Mouse (Mus musculus) thymus, postnatal 0 days (tissue): ENCODE results near the gene Pigv. TPM values are rescaled to one million over a fixed set of nuclear protein-coding genes. Genes with fewer than 3 reads are reported as not detected.

ENCODE experiments used
- DNase-seq: peaks from one replicate; pipeline ENCODE4 v3.0.0-alpha.2; 2015; ENCODE audit warnings: low spot score
- polyA plus RNA-seq: library from polyadenylated mRNA; unstranded; fragments of >200 nt; fragmentation: Nextera tagmentation; extraction: Ambion mirVana; gene quantifications from 2 replicates; pipeline ENCODE4 v1.2.1, GENCODE M21; 2015

Pigv gene
- polyA plus RNA-seq: 18.6 and 19.4 TPM in 2 replicates

- peak; percentile 92 for DNase-seq
Observed at GRCm38 (mm10) chr4:133671881-133672844, at the start of gene Pigv. Gene Pigv, minus strand, starts transcription at chr4:133672647.

- DNase-seq: no peak
Observed at GRCm38 (mm10) chr4:133719791-133720190, 47.3 kb upstream of the Pigv start.

DNA sequence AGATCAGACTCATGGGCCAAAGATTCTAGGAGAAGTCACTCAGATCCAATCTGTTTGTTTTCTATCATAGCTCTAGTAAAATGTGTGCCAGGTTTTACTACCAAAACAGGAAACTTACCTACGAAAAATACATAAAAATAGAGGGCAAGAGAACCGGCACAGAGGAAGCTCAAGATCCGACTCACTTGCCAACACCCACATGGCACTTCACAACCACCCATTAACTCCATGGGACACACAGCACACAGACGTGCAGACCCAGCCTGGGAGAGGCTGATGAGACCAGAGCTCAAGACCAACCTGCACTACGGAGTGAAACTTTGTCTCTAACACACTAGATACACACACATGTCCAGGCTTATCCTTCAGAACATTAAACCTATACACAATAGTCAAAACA, 40.3 kb upstream of the Pigv start:
- DNase-seq: no peak

DNA sequence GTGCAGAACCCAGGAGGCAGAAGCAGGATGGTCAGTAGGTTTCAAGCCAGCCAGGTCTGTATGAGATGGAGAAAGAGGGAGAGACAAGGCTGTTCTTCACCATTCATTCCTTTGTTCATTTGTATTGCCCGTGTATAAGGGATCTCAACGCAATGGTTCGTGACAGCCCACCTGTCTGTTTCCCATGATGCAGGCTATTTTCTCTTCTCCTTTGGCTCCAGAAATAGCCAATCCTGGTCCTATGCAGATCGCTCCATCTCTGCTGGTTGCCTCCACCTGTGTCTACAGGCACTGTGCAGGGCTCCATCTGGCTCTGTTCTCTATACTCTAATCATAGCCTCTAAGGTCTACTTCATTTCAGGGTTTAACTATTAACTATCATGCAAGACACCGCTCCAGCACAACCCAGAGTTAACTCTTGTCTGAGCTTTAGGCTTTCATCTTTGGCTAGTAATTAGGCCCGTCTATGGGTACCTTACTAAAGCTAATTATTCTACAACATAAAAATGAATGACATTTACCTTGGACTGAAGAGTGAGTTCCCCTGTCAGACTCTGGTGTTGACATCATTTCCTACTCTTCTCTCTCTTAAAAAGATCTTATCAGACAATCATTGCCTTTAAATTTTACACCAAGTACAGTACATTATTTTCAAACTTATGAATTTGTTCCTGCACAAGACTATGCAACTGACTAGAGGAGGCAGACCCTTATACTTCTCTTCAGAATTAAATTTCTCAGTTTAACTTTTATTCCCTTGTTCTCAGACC, 39.0 kb upstream of the Pigv start:
- no peak for DNase-seq

- no peak for DNase-seq
Observed at GRCm38 (mm10) chr4:133709395-133709794, 36.9 kb upstream of the Pigv start.

GRCm38 (mm10) chr4:133707464-133707863, 35.0 kb upstream of the Pigv start:
- DNase-seq: peak; percentile 12

DNA sequence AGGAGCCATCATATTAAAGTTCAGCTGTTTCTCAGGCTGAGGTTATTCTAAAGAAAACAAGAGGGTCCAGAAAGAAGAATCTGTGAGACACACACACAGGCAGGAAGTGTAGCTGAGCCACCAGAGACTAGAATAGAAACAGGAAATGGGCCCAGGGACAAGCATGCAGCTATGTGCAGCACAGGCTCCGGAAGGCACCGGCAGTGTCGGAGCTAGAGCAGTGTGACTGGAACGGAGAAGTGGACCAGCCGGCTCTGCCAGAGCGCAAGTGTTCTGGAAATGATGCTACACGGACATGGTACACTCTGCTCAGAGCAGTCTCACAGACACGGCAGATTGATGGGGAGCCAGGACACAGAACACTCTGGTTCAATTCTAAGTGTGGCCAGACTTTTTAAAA, 34.5 kb upstream of the Pigv start:
- DNase-seq: peak; percentile 87

DNA sequence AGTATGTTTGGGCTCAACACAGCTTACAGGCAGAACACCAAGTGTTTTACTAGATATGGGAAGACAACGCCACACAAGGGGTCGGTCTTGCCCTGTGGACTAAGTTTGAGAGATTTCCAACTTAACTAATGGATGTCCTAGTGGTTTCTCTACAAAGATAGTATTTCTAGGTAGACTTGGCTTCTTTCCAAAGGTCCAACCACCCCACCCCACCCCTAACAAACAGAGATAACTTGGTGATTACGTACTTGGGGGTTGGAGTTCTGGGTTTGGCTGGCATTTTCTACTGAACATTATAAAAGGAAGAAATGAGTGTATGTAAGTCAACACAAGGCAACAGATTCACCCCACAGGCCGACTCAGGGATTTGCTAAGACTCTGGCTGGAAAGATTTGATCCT, 32.6 kb upstream of the Pigv start:
- no peak for DNase-seq

DNA sequence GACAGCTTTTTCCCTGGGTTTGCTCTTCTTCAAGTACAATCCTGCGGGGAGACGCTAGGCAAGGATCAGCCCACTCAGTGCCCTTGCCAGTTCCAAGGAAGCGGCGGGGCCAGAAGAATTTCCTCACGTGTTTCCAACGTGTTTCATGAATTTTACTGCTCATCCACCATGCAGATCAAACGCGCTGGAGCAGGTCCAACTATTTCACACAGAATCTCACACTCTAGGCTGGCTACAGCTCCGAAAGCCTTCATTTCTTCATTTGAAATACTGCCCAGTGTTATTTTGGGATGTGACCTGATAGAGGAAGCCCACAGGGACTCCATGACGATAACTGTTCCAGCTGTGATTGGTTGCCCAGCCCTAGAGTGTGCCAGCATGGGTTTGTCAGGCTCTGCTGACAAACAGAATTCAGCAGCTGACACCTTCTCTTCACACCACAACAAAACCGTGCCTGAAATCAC, 28.5 kb upstream of the Pigv start:
- DNase-seq: no peak

- no peak for DNase-seq
Observed at GRCm38 (mm10) chr4:133695363-133695762, 22.9 kb upstream of the Pigv start.

DNA sequence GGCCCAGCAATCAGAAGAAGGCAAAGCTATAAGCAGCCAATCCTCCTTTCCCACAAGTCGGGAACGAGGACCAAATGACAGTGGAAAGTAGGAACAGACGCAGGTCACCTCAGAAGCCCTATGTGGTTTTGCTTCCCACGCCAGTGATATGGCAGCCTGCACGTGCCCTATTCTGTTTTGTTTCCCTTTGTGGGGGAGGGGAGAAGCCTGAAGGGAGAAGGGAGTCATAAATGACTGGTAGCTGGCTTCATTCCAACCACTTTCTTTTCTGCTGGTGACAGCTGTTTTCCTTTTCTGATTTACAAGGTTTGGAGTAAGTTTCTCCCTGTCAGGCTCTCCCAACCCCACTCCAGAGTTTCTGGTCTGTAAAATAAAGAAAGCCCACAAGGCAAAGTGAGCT, 17.8 kb upstream of the Pigv start:
- no peak for DNase-seq

DNA sequence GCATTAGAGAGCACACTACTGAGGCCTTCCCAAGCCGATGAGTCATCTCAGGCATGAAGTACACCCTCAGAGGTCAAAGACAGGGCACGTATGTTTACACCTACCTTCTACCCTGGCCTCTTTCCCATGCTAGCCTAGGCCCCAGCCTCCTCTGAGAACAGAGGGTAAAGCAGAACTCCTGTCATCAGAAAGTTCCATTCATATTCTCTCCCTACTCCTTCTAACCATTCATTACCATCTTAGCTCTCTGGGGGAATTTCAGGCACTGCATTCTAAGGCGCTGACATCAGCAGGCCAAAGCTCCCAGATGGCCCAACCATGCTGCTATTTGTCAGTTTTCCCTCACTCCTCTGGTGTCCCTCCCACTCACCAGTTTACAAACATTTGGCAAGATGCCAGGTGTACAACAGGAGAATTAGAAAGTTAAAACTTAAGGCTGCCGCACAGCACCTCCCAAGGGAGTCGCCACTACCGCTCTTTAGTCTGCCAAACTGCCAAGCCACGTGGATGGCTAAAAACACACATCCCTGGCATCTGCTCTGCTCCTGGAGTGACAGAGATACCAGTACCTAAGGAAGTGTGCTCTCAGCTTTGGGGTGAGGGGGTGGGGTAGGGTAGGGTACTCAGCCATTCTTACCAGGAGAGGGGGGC, 16.1 kb upstream of the Pigv start:
- no peak for DNase-seq

- no peak for DNase-seq
Observed at GRCm38 (mm10) chr4:133687126-133687525, 14.7 kb upstream of the Pigv start.

GRCm38 (mm10) chr4:133686512-133686911, 14.1 kb upstream of the Pigv start:
- DNase-seq: no peak

DNA sequence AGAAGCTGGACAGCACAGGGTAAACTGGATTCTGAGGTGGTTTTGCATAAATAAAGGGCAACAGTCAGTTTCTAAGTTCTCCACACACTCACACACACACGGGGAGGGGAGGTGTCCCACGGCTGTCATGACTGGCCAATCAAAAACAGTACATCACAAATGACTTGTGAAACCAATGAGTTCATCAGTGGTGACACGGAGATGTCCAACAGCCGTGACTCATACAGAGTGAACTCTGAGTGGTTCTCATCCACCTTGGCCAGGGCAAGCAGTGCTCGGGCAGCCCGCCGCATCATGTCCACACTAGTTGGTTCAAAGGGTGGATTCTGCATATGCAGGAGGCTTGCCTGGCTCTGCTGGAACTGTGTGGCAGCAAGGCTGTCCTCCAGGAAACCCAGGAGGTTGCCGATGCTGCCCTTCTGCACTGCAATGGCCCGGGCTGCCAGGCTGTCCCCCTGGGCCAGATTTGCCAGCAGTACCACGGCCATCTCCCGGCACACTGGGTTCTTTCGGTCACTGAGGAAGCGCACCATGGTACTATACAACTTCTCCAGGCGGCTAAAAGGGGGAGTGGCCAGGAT, 7.8 kb upstream of the Pigv start:
- no peak for DNase-seq

DNA sequence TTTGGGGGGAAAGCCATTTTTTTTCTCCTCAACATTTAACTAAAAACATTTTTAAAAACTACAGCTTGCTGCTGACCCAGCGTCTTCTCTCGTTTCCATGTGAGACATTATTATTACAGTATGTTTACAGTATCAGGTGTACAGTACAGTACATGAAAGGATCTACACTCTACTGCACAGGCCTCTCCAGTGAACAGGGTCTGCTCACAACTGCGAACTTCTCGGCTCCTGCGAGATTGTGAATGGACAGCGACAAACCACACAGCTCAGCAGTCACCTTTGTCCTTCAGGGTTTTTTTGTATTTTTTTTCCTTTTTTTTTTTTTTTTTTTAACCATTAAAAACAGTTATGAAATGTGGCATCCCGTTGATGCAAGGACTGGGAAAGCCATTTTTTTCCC, 7.2 kb upstream of the Pigv start:
- DNase-seq: no peak

DNA sequence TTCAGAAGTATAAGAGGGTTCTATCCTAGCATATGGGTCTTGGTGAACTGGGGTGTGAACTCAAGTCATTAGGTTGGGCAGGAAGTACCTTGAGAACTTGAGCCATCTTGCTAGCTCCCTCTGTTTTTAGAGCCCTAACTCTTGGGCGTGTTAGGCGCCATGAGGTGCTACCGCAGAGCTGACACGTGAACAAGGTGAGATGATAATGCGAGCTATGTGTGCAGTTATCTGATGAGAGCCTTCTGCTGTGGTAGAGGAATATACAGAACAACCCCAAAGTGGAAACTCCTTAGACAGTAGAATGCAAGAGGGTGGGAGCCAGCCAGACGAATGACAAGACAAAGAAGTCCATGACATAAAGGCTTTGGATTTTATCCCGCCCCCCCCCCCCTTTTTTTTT, 4.8 kb upstream of the Pigv start:
- DNase-seq: peak; percentile 23

DNA sequence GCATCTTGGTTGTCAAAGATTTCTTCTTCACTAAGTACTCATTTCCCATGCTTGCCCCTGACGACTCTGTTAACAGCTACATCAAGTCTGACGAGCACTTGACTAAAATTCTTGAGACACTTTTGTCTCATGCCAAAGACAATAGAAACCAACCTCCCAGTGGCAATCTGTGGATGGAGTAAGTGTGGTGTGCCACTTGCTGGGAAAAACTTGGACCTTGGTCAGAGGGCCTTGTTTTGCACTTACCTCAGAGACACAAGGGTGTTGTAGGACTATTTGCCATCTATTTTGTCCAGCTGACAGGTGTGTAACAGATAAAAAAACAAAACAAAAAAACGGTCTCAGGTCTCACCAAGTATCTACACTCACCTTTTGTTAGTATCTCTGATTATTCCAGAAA, 3.7 kb upstream of the Pigv start:
- DNase-seq: no peak

DNA sequence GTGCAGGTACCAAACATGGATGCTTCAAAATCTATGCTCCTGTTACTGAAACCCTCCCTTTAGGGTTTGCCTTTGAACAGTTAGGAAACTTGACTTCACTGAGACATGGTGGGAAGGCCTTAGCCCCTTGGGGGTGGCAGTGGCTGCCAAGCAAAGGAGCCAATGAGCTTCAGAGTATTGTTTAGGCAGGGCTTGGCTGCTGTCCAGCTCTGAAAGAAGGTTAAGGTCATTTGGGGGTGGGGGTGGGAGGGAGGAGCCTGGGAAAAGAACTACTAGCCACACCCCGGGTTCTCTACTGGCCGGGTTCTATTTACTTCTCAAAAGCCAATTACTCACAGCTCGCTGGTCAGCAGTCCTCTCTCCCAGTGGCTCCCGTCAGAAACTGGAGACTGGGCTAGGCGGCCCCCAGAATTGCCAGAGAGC, 3.2 kb upstream of the Pigv start:
- no peak for DNase-seq

- DNase-seq: no peak
Observed at GRCm38 (mm10) chr4:133674331-133674695, 1.9 kb upstream of the Pigv start.

DNA sequence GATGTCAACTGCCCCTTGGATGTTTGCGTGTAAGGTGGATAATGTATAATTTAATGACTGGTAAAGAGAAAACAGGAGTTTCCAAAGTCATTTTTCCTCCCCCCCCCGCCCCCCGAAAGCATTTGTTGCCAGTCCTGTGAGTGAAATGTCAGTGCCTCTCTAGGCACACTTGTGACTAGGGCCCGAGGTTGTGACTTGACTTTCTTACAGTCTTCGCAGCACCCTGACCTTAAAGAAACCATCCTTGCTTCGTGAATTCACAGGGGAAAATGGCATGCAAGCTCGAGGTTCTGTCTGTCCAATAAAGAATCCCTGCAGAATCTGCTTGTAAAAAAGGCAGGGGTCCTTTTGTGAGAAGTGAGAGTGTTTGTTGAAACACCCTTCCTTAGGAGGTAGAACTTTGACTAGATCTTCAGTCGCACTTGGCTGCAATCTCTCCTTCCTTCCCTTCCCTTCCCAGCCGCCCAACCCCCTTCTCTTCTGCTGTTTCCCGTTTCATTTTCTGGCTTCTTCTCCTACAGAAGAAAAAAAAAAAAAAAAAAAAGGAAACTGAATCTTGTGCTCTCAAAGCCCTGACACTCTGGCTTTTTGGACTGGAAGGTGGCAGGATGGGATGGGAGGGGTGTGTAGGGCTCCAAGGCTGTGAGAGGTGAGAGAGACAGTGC, 1.4 kb upstream of the Pigv start:
- peak; percentile 24 for DNase-seq
